Mouse (Mus musculus) kidney, embryonic 14.5 days (tissue): ENCODE results near the gene Igsf3. TPM values are rescaled to one million over a fixed set of nuclear protein-coding genes. Genes with fewer than 3 reads are reported as not detected.
"Not testable (repeated sequence)": the region's sequence is repeated elsewhere in the genome, so short reads cannot be mapped to it uniquely, and the experiment has no call there.

Source experiments
- ATAC-seq: fragments of 200-750 bp; cut with Nextera tagmentation; 2 replicates; pipeline ENCODE4 v1.8.0; 2017; ENCODE audit warnings: moderate number of reproducible peaks, mild to moderate bottlenecking, moderate TSS enrichment, moderate library complexity; ENCODE audit not compliant: low FRiP score, low TSS enrichment
- H3K27ac ChIP-seq: fragments of 300-500 bp; sonication (generic); 2 replicates; pipeline ENCODE4 v1.5.1; 2014; ENCODE audit warnings: low read depth, mild to moderate bottlenecking, low read length, moderate library complexity, mixed read lengths
- H3K27me3 ChIP-seq: fragments of 300-500 bp; sonication (generic); 2 replicates; pipeline ENCODE4 v1.6.1; 2014; ENCODE audit warnings: mild to moderate bottlenecking, low read length; ENCODE audit not compliant: control insufficient read depth, insufficient read depth
- H3K36me3 ChIP-seq: fragments of 300-500 bp; sonication (generic); 2 replicates; pipeline ENCODE4 v1.6.1; 2014; ENCODE audit warnings: low read length, mixed read lengths; ENCODE audit not compliant: control insufficient read depth, insufficient read depth
- H3K4me1 ChIP-seq: fragments of 300-500 bp; sonication (generic); 2 replicates; pipeline ENCODE4 v1.6.1; 2014; ENCODE audit warnings: low read length, mixed read lengths; ENCODE audit not compliant: control insufficient read depth, insufficient read depth
- H3K4me2 ChIP-seq: fragments of 300-500 bp; sonication (generic); replicated peaks from 2 replicates; pipeline ENCODE4 v1.6.1; 2014; ENCODE audit warnings: low read depth, mild to moderate bottlenecking, low read length
- H3K4me3 ChIP-seq: fragments of 300-500 bp; sonication (generic); 2 replicates; pipeline ENCODE4 v1.5.1; 2014; ENCODE audit warnings: mild to moderate bottlenecking, low read length
- H3K9ac ChIP-seq: fragments of 300-500 bp; sonication (generic); 2 replicates; pipeline ENCODE4 v1.6.1; 2014; ENCODE audit warnings: low read depth, mild to moderate bottlenecking, low read length, moderate library complexity
- H3K9me3 ChIP-seq: fragments of 300-500 bp; sonication (generic); 2 replicates; pipeline ENCODE4 v1.6.1; 2016; ENCODE audit warnings: low read length; ENCODE audit not compliant: control insufficient read depth
- WGBS: fragments of 180-500 bp; shearing (Covaris S2); extraction: QIAGEN DNeasy Blood & Tissue Kit; methylation state at CpG from one replicate; pipeline ENCODE4 v1.1.7; 2014; 5-methylcytosine and 5-hydroxymethylcytosine counted together
- polyA plus RNA-seq: library from polyadenylated mRNA; unstranded; fragments of >200 nt; fragmentation: Nextera tagmentation; extraction: Ambion mirVana; gene quantifications from 2 replicates; pipeline ENCODE4 v1.2.1, GENCODE M21; 2014

The Igsf3 gene
- polyA plus RNA-seq, 1 experiment from 2014 or later, result 15.1 TPM

GRCm38 (mm10) chr3:101406097-101406496 lies 29.2 kb downstream of the Igsf3 start:
- Histone ChIP-seq H3K27ac (no peak overlapping the region), H3K9ac (no peak overlapping the region), H3K36me3 (no peaks in the 10 kb centered on the region), H3K9me3 (no peaks in the 10 kb centered on the region), H3K4me3 (no peak overlapping the region), H3K27me3 (no peaks in the 10 kb centered on the region), H3K4me1 (peaks cover 43% of the 10 kb centered on the region), H3K4me2 (no peak overlapping the region)
- ATAC-seq, result no peak
- 34% methylated on average over 3 of the region's 3 CpGs for WGBS

- Histone ChIP-seq H3K4me1 (peaks cover 36% of the 10 kb centered on the region), H3K27me3 (no peaks in the 10 kb centered on the region), H3K9me3 (no peaks in the 10 kb centered on the region), H3K27ac (no peak overlapping the region), H3K4me3 (no peak overlapping the region), H3K4me2 (no peak overlapping the region), H3K36me3 (no peaks in the 10 kb centered on the region), H3K9ac (no peak overlapping the region)
- no peak for ATAC-seq
- 70% methylated on average over 8 of the region's 8 CpGs for WGBS
Observed at GRCm38 (mm10) chr3:101407568-101407967, 30.7 kb downstream of the Igsf3 start.

DNA sequence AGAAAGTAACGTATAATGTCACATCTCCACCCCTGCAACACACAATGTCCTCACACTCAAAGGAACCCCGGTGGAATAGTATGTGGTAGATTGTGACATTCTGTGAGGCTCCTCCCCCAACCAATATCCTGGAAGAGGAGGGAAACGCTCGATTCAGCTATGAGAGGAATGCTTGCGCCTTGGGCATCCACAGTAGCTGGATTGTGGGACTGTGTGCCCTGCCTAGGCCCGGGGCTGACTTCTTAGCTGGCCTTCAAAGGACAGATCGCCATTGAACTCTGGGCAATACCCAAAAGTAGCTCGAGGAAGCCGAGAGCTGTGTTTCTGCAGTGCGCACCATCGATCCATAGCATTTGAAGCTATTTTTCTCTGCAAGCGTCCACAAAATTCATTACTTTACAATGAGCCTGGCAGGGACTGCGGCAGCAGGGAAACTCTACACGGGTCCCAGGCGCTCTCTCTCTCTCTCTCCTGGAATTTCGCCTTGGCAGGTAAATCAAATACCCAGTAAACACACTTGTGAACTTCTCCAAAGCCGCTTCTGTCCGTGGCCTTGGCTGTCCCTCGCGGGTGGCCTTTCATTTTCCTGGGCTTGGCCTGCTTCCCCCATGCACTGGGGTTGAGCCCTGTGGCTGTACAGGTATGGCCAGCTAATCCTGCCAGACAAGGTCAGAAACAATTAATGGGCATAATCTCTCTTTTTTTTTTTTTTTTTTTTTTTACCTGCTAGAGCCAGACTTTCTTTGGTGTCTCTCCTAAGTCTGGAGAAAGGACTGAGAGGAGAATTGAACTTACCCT lies 32.3 kb downstream of the Igsf3 start:
- H3K9ac ChIP-seq, result no peak overlapping the region; the same call in 1 of the 2 replicates
- peaks cover 36% of the 10 kb centered on the region for H3K4me1 ChIP-seq
- no peaks in the 10 kb centered on the region for H3K36me3 ChIP-seq
- ATAC-seq, result no peak
- no peak overlapping the region for H3K4me2 ChIP-seq
- no peaks in the 10 kb centered on the region for H3K9me3 ChIP-seq
- H3K27ac ChIP-seq, result 0 out of 2 replicates have a peak overlapping the region, but pooled peaks have one; percentile 18
- no peak overlapping the region for H3K4me3 ChIP-seq
- 36% methylated on average over 20 of the region's 20 CpGs for WGBS
- H3K27me3 ChIP-seq, result no peaks in the 10 kb centered on the region

DNA sequence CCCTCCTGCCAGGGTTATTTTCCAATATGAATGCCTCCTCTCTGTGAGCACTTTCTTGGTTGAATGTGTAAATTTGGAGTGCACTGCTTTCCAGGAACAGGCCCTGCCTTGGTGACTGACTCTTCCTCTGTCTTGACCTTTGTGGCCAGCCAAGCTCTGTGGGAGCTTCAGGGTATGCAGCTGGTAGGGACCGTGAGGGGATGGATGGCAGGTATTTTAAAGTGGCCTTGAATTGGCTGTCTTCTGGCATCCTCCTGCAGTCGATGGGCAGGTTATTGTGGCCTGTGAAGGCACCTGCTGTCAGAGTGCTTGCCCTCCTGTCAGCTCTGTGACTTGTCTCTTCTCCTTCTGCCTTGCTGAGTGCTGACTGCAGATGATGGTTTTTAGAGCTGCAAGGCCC lies 33.3 kb downstream of the Igsf3 start:
- WGBS, result 27% methylated on average over 2 of the region's 2 CpGs
- ATAC-seq, result no peak
- H3K27ac ChIP-seq, result no peak overlapping the region
- H3K4me2 ChIP-seq, result no peak overlapping the region
- no peaks in the 10 kb centered on the region for H3K36me3 ChIP-seq
- no peaks in the 10 kb centered on the region for H3K9me3 ChIP-seq
- H3K4me3 ChIP-seq, result no peak overlapping the region
- no peak overlapping the region for H3K9ac ChIP-seq
- H3K27me3 ChIP-seq, result no peaks in the 10 kb centered on the region
- H3K4me1 ChIP-seq, result peaks cover 29% of the 10 kb centered on the region

DNA sequence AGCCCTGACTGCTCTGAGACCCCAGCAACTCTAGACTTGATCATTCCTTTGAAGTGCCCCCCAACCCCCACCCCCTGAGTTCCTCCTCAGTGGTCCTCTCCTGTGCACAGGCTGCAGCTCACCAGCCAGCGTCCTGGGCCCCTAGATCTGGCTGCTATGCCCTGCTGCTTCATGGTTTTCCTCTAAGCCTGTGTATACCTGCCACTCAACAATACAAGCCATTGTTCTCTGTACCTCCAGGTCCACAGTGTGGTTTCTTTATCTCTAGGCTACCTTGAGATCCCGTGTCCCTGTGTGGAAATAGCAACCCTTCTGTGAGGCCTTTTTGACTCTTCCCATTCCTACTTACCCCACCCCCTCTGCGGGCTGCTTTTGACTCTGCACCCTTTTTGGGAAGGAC lies 33.9 kb downstream of the Igsf3 start:
- H3K27ac ChIP-seq, result no peak overlapping the region

GRCm38 (mm10) chr3:101411626-101412025 lies 34.7 kb downstream of the Igsf3 start:
- Histone ChIP-seq H3K4me2 (no peak overlapping the region), H3K36me3 (no peaks in the 10 kb centered on the region), H3K4me1 (peaks cover 21% of the 10 kb centered on the region), H3K9ac (no peak overlapping the region), H3K4me3 (no peak overlapping the region), H3K27me3 (no peaks in the 10 kb centered on the region), H3K27ac (0 out of 2 replicates have a peak overlapping the region, but pooled peaks have one; percentile 17), H3K9me3 (no peaks in the 10 kb centered on the region)
- WGBS, result 86% methylated on average over 3 of the region's 3 CpGs
- ATAC-seq, result no peak

More for the DNA sequence above, 33.9 kb downstream of the Igsf3 start:
- H3K36me3 ChIP-seq, result no peaks in the 10 kb centered on the region
- H3K9ac ChIP-seq, result no peak overlapping the region
- peaks cover 29% of the 10 kb centered on the region for H3K4me1 ChIP-seq
- H3K9me3 ChIP-seq, result no peaks in the 10 kb centered on the region
- H3K27me3 ChIP-seq, result no peaks in the 10 kb centered on the region
- WGBS, result 43% methylated on average over 3 of the region's 3 CpGs
- ATAC-seq, result peak; percentile 25; the same call in 1 of the 2 replicates
- no peak overlapping the region for H3K4me3 ChIP-seq
- no peak overlapping the region for H3K4me2 ChIP-seq

DNA sequence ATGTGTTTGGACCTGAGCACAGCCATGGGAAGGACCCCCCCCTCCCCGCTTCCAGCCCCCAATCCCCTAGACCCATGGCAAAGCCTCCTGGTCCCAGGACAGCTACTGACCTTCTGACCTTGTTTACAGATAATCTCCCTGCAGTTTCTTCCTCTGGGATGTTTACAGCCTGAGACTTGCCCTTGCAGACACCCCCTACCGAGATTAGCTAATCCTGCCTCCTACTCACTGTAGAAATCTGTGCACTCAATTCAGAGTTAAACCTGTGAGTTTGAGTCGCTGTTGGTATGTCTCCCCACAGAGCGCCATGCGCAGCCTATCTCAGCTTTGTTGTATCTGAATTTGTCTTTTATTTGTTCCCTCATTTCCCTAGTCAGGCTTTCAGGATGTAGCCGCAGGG lies 35.2 kb downstream of the Igsf3 start:
- Histone ChIP-seq H3K4me1 (peaks cover 20% of the 10 kb centered on the region), H3K9ac (no peak overlapping the region), H3K36me3 (no peaks in the 10 kb centered on the region), H3K9me3 (no peaks in the 10 kb centered on the region), H3K4me3 (no peak overlapping the region), H3K27ac (no peak overlapping the region), H3K4me2 (no peak overlapping the region), H3K27me3 (no peaks in the 10 kb centered on the region)
- WGBS, result 85% methylated on average over 6 of the region's 6 CpGs
- no peak for ATAC-seq

GRCm38 (mm10) chr3:101413013-101413412 lies 36.1 kb downstream of the Igsf3 start:
- H3K27ac ChIP-seq, H3K36me3 ChIP-seq, H3K27me3 ChIP-seq, H3K4me3 ChIP-seq, H3K9me3 ChIP-seq, H3K4me2 ChIP-seq, ATAC-seq, H3K9ac ChIP-seq: not testable (repeated sequence)
- WGBS, result 89% methylated on average over 5 of the region's 5 CpGs
- H3K4me1 ChIP-seq, result peaks cover 20% of the 10 kb centered on the region
